Mouse (Mus musculus): Measurements from ENCODE around the gene Lsm2.
"Not testable (repeated sequence)": the region's sequence is repeated elsewhere in the genome, so short reads cannot be mapped to it uniquely, and the experiment has no call there.

DNA sequence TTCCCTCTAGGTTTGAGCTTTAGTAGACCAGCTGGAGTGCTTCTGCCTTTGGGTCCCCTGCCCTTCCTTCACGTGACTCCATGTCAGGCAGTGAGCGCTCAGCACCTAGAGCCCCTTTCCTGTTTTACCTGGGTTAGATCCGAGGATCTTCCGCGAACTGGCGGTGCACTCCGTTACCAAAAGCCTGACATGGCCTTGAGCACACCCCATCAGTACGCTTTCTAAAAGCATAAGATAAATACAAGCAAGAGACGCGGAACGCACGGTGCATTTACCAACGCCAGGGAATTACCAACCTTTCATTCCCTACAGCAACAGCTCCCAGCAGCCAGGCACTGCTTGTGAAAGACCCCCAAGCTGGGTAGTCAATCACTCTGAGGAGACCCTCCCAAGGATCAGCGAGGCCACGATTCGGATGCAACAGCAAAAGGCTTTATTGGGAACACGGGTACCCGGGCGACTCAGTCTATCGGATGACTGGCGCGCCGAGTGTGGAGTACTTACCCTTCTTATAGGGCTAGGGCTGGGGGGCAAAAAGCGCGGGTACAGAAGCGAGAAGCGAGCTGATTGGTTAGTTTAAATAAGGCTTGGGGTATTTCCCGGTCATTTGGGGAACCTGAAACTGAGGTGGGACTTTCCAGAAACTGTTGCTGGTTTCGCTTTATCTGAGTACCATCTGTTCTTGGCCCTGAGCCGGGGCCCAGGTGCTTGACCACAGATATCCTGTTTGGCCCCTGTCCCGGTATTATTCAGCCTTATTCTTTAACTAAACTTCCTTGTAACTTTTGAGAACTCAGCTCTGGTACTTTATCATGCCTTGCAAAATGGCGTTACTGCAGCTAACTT, 18.4 kb downstream of the Lsm2 start:
- not testable (repeated sequence) for TF ChIP-seq CTCF (conservative IDR thresholded peaks at IDR 0.05; ENCODE audit: low read length); POU5F1 (IDR thresholded peaks at IDR 0.05; ENCODE audit: borderline replicate concordance, low read length)
